Mouse (Mus musculus): Measurements from ENCODE around the gene Snrnp70.
A peak's percentile ranks its signal among the peaks of the same experiment; 100 is the strongest.
"Not testable (repeated sequence)": the region's sequence is repeated elsewhere in the genome, so short reads cannot be mapped to it uniquely, and the experiment has no call there.

The Snrnp70 gene

DNA sequence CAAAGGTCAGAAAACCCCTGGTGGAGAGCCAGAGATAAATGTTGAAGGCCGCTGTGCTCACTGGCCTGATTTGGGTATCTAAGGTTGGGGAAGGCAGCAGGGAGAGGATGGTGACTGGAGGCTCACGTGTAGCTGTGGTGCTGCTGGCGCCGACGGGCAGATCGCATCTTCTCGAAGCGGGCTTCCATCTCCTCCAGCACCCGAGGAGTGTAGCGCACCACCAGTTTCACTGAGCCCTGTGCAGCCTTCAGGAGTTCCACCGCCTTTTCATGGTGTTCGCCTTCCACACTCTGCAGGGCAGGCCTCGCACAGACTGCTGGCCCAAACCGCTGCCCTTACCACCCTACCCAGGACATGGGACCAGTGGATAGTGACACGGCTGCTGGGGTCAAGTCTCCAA, 27.4 kb downstream of the Snrnp70 start:
- no peak for DNase-seq (ENCODE audit: low spot score in 2 of 2)

DNA sequence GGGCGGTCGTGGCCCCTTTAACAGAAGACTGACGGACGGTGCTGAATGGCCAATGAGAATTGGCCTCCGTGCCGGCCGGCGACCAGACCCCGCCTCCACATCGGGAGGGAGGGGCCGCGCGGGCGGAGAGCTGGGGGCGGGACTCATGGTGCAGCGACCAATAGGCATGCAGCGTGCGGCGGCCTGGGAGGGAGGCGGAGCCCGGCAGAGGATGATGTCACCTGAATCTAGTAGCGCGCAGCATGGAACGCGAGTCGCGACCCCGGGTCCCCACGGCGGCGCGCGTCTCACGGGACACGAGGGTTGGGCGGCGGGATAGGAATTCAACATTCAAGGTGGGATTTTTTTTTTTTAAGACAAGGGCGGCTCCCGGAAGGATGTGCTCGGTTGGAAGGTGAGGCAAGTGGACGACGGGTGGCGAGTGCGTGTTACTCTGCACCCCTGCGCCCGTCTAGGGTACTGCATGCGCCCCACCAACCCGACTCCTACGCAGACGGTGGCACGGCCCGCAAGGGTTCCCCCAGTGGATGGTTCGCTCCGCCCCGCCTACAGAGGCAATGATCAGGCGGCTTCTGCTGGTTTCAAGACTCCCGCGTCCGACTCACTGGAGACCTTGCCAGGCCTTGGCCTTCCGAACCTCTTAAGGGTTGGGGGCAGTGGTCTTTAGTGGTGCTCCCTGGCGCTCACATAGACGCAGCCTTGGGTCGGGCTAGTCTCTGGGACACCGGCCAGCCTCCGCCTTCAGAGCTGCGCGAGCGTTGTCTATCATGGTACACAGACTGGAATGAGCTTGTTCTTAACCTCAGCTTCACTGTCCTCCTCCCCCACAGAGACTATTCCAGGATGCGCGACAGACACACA, 28.3 kb downstream of the Snrnp70 start:
- peak; percentile 98 to 99 for DNase-seq (ENCODE audit: low spot score in 2 of 2)

DNA sequence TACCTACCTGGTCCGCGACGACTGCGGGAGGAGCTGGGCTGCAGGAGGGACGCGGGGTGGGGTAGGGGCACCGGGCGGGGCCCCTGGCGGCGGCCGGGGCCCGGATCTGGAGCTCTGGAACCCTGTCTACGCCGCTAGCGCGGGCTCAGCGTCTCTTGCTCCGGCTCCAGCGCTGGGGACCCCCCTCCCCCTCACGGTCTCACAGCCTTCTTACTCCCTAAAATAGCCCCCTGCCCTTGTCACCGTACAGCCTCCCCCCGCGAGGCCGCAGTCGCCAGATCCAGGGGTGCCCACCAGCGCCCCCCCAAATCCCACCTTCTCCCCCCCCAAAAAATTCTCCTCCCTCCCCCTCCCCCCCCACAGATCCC, 28.9 kb downstream of the Snrnp70 start, which contains the start of gene Ppfia3:
Gene Ppfia3, minus strand, starts transcription at position 368 of the 368 bp plus-strand sequence.
- DNase-seq (ENCODE audit: low spot score in 2 of 2) = no peak

DNA sequence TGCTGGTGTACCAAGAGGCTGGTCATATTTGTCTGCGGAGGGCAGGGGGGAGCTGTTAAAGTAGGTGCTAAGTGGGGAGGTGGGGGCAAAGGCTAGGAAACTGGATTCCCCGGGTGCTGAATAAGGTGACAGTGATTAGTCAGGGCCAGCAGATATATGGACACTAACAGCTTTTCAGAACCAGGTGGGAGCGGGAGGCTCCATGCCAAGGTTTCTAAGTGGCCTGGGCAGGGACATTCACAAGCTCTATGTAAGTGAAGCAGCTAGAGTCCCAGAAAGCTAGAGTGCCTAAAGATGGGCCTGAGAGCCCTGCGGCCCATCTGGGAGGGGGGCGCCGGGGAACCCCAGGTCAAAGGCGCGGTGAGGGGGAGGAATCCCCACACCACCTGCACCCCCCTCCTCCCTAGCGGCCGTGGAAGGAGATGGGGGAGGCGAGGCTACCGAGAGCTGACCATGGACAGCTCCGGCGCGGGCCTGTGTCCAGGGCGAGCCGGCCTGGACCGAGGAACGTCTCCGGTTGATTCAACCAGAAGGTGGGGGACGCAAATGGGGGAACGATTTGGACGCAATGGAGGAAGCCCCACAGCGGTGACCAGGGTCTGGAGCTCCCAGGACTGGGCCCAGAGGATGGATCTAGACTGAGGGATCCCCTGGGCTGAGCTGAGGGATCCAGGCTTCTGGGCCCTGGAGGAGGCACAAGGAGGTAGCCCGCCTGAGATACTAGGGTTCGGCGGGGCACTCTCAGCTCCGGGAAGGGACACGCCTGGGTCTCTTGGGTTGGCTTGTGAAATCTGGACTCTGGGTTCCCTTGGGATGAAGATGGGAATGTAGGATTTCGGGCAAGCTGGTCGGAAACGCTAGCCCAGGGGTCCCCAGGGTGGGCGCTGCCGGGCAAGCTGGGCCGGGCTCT, 29.5 kb downstream of the Snrnp70 start:
- DNase-seq (ENCODE audit: low spot score in 2 of 2) = peak in 1 of 2 experiments; percentile 42

- DNase-seq (ENCODE audit: low spot score in 2 of 2) = no peak
Observed at GRCm38 (mm10) chr7:45363983-45364382, 31.6 kb downstream of the Snrnp70 start.

- peak in 1 of 2 experiments; percentile 11 for DNase-seq (ENCODE audit: low spot score in 2 of 2)
Observed at GRCm38 (mm10) chr7:45362801-45363200, 32.7 kb downstream of the Snrnp70 start.

GRCm38 (mm10) chr7:45361243-45361804, 34.2 kb downstream of the Snrnp70 start:
- DNase-seq (ENCODE audit: low spot score in 2 of 2) = peak; percentile 75 to 82

DNA sequence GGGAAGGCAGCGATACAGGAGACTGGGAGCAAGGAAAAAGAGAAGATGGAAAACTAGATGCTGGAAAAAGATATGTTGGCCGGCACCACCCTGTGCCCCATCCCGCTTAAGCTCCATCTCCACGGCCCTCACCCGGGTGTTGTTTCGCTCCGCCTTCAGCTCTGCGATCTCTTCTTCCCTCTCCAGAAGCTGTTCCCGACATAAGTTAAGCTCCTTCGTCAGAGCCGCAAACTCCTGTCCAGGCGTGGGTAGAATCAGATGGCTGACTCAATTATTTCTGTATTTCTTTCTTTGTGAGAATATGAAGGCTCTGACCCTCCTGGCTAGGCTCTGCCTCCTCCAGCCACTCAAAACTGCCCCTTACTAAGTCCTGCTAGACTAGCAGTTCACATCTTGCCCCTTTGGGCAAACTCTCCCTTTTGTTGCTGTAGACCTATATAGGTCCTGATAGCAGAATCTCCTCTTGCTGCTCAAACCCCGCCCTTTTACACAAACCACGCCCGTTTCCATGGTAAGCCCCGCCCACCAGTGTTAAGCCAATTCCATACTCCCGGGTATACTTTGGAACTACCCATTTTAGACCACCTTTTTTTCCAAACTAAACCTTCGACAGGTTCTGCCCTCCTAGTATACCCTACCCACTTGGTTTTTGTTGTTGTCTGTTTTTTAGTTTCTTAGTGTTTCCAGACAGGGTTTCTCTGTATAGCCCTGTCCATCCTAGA, 35.0 kb downstream of the Snrnp70 start:
- peak in 1 of 2 experiments; percentile 56 for DNase-seq (ENCODE audit: low spot score in 2 of 2)

GRCm38 (mm10) chr7:45359081-45359480, 36.5 kb downstream of the Snrnp70 start:
- DNase-seq (ENCODE audit: low spot score in 2 of 2) = not testable (repeated sequence)

DNA sequence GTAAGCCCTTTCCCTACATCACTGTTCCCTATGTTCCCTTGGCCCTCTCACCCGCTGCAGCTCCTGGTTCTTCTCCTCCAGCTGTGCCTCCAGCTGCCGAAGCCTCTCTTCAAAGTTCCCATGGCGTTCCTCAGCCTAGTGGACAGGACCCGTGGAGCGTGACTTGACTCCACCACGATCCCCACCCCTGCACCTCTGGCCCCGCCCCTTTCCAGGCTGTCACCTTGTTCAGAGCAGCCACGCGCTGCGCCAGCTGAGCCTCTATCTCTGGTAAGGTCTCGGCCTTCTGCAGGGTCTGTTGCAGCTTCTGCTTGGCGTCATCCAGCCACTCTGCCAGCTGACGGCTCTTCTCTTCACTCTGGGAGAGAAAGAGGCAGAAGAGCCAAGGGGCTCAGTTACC, 39.5 kb downstream of the Snrnp70 start:
- no peak for DNase-seq (ENCODE audit: low spot score in 2 of 2)

- no peak for DNase-seq (ENCODE audit: low spot score in 2 of 2)
Observed at GRCm38 (mm10) chr7:45355318-45356020, 40.1 kb downstream of the Snrnp70 start.

DNA sequence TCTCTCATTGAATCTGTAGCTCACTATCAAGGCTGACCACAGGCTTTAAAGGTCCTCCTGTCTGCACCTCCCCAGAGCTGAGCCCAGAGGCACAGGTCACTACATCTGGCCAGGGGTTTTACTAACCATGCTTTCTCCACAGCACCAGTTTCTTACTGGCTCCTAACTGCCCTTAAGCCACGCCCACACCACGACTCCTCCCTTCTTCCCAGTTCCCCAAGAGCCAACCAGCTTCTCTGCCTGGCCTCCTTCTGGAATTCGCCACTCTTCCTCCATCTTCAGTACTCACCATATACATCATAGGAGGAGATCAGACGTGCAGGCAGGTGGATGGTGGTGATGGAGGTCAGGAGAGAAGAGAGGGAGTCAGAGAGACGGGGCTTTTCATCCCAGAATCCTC, 42.5 kb downstream of the Snrnp70 start:
- no peak for DNase-seq (ENCODE audit: low spot score in 2 of 2)

GRCm38 (mm10) chr7:45346905-45347304, 48.6 kb downstream of the Snrnp70 start:
- DNase-seq (ENCODE audit: low spot score in 2 of 2) = peak in 1 of 2 experiments; percentile 17

- peak in 1 of 2 experiments; percentile 12 for DNase-seq (ENCODE audit: low spot score in 2 of 2)
Observed at GRCm38 (mm10) chr7:45343543-45343942, 52.0 kb downstream of the Snrnp70 start.

DNA sequence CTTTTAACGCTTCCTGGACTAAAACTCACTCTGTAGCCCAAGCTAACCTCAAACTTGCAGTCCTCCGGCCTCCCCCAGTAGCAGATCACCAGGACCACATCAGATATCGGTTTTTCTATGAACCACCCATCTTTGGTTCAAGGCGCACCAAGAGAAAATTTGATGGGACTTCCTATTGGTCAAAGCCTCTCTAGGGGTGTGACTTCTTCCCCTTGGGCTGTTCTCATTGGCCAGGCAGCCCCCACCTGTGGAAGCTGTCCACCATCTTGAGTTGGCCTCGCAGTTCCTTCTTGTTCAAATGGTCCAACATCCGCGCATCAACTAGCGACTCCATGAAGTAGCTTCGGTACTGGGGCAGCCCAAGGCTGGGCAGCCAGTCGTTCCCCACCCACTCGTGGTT, 53.5 kb downstream of the Snrnp70 start:
- DNase-seq (ENCODE audit: low spot score in 2 of 2) = no peak

- DNase-seq (ENCODE audit: low spot score in 2 of 2) = peak; percentile 69 to 87
Observed at GRCm38 (mm10) chr7:45341303-45341702, 54.2 kb downstream of the Snrnp70 start.

GRCm38 (mm10) chr7:45340669-45341068, 54.9 kb downstream of the Snrnp70 start:
- DNase-seq (ENCODE audit: low spot score in 2 of 2) = peak in 1 of 2 experiments; percentile 15

- no peak for DNase-seq (ENCODE audit: low spot score in 2 of 2)
Observed at GRCm38 (mm10) chr7:45340066-45340442, 55.5 kb downstream of the Snrnp70 start.

DNA sequence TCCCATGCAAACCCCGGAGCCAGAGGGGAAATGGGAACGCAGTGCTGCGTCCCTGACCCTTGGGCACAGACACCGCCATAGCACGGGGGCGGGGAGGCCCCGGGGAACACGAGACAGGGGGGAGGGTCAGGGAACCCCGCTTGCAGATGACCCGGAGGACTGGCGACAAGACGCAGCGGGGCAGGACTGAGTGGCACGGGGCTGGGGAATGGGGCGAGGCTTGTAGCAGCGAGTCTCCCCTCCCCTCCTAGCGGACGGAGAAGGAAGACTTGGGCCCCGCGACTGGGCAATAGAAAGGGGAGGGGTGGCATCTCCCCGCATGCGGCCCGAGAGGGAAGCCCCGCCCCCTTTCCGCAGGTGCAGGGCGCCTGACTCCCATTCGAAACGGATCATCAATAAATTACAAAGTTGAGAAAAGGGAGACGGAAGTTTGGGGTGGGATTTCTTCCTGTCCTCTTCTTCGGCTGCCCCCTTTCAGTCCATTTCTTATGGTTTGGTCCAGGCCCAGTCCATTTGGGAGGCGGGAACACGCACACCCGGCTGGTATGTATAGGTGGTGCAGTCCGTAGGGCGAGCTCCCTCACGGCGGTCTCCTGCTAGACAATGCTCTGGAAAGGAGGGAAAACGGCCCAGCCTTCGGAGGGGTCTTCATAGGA, 56.0 kb downstream of the Snrnp70 start:
- no peak for DNase-seq (ENCODE audit: low spot score in 2 of 2)

All from frontal cortex, postnatal 36 days (tissue).